27 mouse cellular contexts compared by ENCODE assay signal in the genomic region with DNA sequence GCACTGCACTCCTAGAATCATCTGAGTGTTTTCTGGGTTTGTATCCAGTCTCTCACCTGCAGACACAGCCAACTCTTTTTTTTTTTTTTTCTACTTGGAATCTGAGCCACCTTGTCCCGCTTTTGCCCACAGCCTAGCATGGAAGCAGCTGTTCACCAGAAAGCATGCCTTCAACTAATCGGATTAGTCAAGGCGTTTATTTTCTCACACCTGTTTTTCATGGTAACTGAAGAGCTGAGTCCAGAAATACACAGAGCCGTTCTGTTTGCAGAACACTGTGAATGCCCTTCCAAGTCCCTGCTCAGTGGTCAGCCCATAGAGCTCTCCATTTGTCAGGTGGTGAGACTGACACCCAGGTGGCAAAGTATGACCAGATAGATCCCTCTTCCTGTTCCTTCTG. TPM values are rescaled to one million over a fixed set of nuclear protein-coding genes. Genes with fewer than 3 reads are reported as not detected.
DNase-seq lines count a peak whose midpoint lies in the region; ATAC-seq lines count a peak whose summit lies in the region.
"Had no signal": no experiment of that assay in that cellular context is flagged by ENCODE, and none has a peak within 500 bp of the region (broad histone marks: within the 10 kb centered on the region; RNA-seq: fewer than 3 reads in every experiment).

No protein-coding gene starts in this region.

- no peak overlapping the region for H3K4me3 ChIP-seq in limb, embryonic 11.5 days (ENCODE audit: low read depth, low read length)
- no peak overlapping the region for H3K4me3 ChIP-seq in limb, embryonic 10.5 days
- no peak overlapping the region for H3K4me3 ChIP-seq in embryonic facial prominence, embryonic 14.5 days (ENCODE audit: low read depth, low read length)
- no peak overlapping the region for H3K4me3 ChIP-seq in limb, embryonic 13.5 days
- H3K4me3 ChIP-seq: liver, embryonic 15.5 days; lung, embryonic 15.5 days; megakaryocyte, embryonic 14.5 days; midbrain, embryonic 15.5 days had no signal

- no peaks in the 10 kb centered on the region for H3K27me3 ChIP-seq in limb, embryonic 11.5 days (ENCODE audit: control insufficient read depth, insufficient read depth, low read length)
- H3K27me3 ChIP-seq in limb, embryonic 10.5 days (ENCODE audit: low read depth, poor library complexity, severe bottlenecking) = no peaks in the 10 kb centered on the region
- H3K27me3 ChIP-seq in embryonic facial prominence, embryonic 14.5 days (replicated peaks; ENCODE audit: control insufficient read depth, insufficient read depth, low read length) = no peaks in the 10 kb centered on the region
- H3K27me3 ChIP-seq in limb, embryonic 13.5 days = no peaks in the 10 kb centered on the region
- H3K27me3 ChIP-seq: liver, embryonic 15.5 days; lung, embryonic 15.5 days; megakaryocyte, embryonic 14.5 days; midbrain, embryonic 15.5 days had no signal

- no peaks in the 10 kb centered on the region for H3K4me1 ChIP-seq in limb, embryonic 11.5 days (ENCODE audit: control insufficient read depth, insufficient read depth, low read length)
- peaks cover 16% of the 10 kb centered on the region for H3K4me1 ChIP-seq in limb, embryonic 10.5 days
- H3K4me1 ChIP-seq in embryonic facial prominence, embryonic 14.5 days (ENCODE audit: control insufficient read depth, insufficient read depth, low read length) = no peaks in the 10 kb centered on the region
- peaks cover 6% of the 10 kb centered on the region; the same call in 1 of the 2 replicates for H3K4me1 ChIP-seq in limb, embryonic 13.5 days
- H3K4me1 ChIP-seq: liver, embryonic 15.5 days; lung, embryonic 15.5 days; midbrain, embryonic 15.5 days had no signal

- H3K4me2 ChIP-seq in limb, embryonic 11.5 days (ENCODE audit: low read depth, severe bottlenecking) = no peak overlapping the region
- no peak overlapping the region for H3K4me2 ChIP-seq in embryonic facial prominence, embryonic 14.5 days (ENCODE audit: low read depth, low read length)
- H3K4me2 ChIP-seq in limb, embryonic 13.5 days (replicated peaks) = no peak overlapping the region
- H3K4me2 ChIP-seq: heart, embryonic 11.5 days; liver, embryonic 15.5 days; lung, embryonic 15.5 days; midbrain, embryonic 15.5 days had no signal

- no peaks in the 10 kb centered on the region for H3K9me3 ChIP-seq in limb, embryonic 11.5 days (ENCODE audit: control insufficient read depth, low read length)
- H3K9me3 ChIP-seq in limb, embryonic 10.5 days (replicated peaks) = no peaks in the 10 kb centered on the region
- no peaks in the 10 kb centered on the region for H3K9me3 ChIP-seq in embryonic facial prominence, embryonic 14.5 days (ENCODE audit: control insufficient read depth, low read length)
- H3K9me3 ChIP-seq in limb, embryonic 13.5 days = no peaks in the 10 kb centered on the region
- H3K9me3 ChIP-seq: liver, embryonic 15.5 days; lung, embryonic 15.5 days; megakaryocyte, embryonic 14.5 days; midbrain, embryonic 15.5 days had no signal

- no peak overlapping the region for H3K27ac ChIP-seq in limb, embryonic 11.5 days (replicated peaks; ENCODE audit: low read depth, low read length)
- no peak overlapping the region for H3K27ac ChIP-seq in limb, embryonic 10.5 days
- 0 out of 2 replicates have a peak overlapping the region, but pooled peaks have one; percentile 33 for H3K27ac ChIP-seq in embryonic facial prominence, embryonic 14.5 days (replicated peaks; ENCODE audit: low read depth, low read length)
- H3K27ac ChIP-seq in limb, embryonic 13.5 days = no peak overlapping the region
- H3K27ac ChIP-seq: hindbrain, postnatal 0 days; liver, embryonic 15.5 days; lung, embryonic 15.5 days; midbrain, embryonic 15.5 days had no signal

- peak; percentile 42; the same call in 1 of the 2 replicates for ATAC-seq in limb, embryonic 11.5 days (ENCODE audit: insufficient number of reproducible peaks, low FRiP score, low TSS enrichment, low read depth)
- peak; percentile 80 for ATAC-seq in embryonic facial prominence, embryonic 14.5 days (ENCODE audit: low read depth)
- peak; percentile 57; the same call in 1 of the 2 replicates for ATAC-seq in limb, embryonic 13.5 days (ENCODE audit: low FRiP score, low read depth)
- ATAC-seq in erythroid progenitor cell, adult 5-6 weeks (replicated peaks; ENCODE audit: low FRiP score, poor library complexity, severe bottlenecking) = no peak
- no peak for ATAC-seq in monocyte, adult 5-6 weeks (replicated peaks; ENCODE audit: insufficient number of reproducible peaks, low FRiP score, low TSS enrichment, poor library complexity, severe bottlenecking)
- ATAC-seq: hindbrain, postnatal 0 days; intestine, embryonic 16.5 days; midbrain, embryonic 15.5 days had no signal

- no peaks in the 10 kb centered on the region for H3K36me3 ChIP-seq in limb, embryonic 11.5 days (ENCODE audit: control insufficient read depth, insufficient read depth, low read length)
- H3K36me3 ChIP-seq in limb, embryonic 10.5 days = no peaks in the 10 kb centered on the region
- no peaks in the 10 kb centered on the region for H3K36me3 ChIP-seq in embryonic facial prominence, embryonic 14.5 days (ENCODE audit: control insufficient read depth, insufficient read depth, low read length)
- no peaks in the 10 kb centered on the region; the same call in 1 of the 2 replicates for H3K36me3 ChIP-seq in limb, embryonic 13.5 days
- H3K36me3 ChIP-seq: liver, embryonic 15.5 days; lung, embryonic 15.5 days had no signal

- no peak for DNase-seq in limb, embryonic 11.5 days (ENCODE audit: low spot score)
- DNase-seq in limb, embryonic 10.5 days (ENCODE audit: low spot score) = no peak
- DNase-seq in embryonic facial prominence, embryonic 14.5 days (ENCODE audit: low spot score) = peak; percentile 83
- DNase-seq in natural killer cell, adult 2 months (ENCODE audit: low spot score in 2 of 2) = no peak
- DNase-seq: adrenal gland, postnatal 10 days; cerebellum, adult 9-10 months; heart, adult 11 months; kidney, postnatal 25 days; layer of hippocampus, postnatal 36 days; liver; lung, postnatal 36 days; right cerebral cortex, postnatal 14 days had no signal

- 58% methylated on average over 4 of the region's 4 CpGs for WGBS in limb, embryonic 11.5 days
- WGBS in limb, embryonic 10.5 days = 70% methylated on average over 4 of the region's 4 CpGs
- 30% methylated on average over 4 of the region's 4 CpGs for WGBS in embryonic facial prominence, embryonic 14.5 days
- WGBS in limb, embryonic 13.5 days = 36% methylated on average over 4 of the region's 4 CpGs

- H3K9ac ChIP-seq in limb, embryonic 11.5 days (ENCODE audit: low read length) = no peak overlapping the region
- H3K9ac ChIP-seq in embryonic facial prominence, embryonic 14.5 days (ENCODE audit: low read depth, low read length) = no peak overlapping the region
- H3K9ac ChIP-seq in limb, embryonic 13.5 days = no peak overlapping the region
- H3K9ac ChIP-seq: liver, embryonic 15.5 days; lung, embryonic 15.5 days; midbrain, embryonic 15.5 days had no signal

RNA-seq across cellular contexts. Expression of gene Slc12a3, which starts 6.9 kb away (rescaled TPM):
- 0.16 TPM in 1 of 2 replicates, not detected in the other for polyA plus RNA-seq in limb, embryonic 11.5 days (2014; fragmentation: Nextera tagmentation; extraction: Ambion mirVana)
- not detected in 2 replicates for polyA plus RNA-seq in limb, embryonic 10.5 days (2016; fragmentation: Nextera tagmentation; extraction: Ambion mirVana)
- 0.29 TPM in 1 of 2 replicates, not detected in the other for polyA plus RNA-seq in embryonic facial prominence, embryonic 14.5 days (2014; fragmentation: Nextera tagmentation; extraction: Ambion mirVana)
- not detected in 2 replicates for polyA plus RNA-seq in limb, embryonic 13.5 days (2015; fragmentation: Nextera tagmentation; extraction: Ambion mirVana)
- total RNA-seq in erythroid progenitor cell, adult 5-6 weeks (2015; ENCODE audit: low replicate concordance) = 0.84 and 4.0 TPM in 2 replicates
- total RNA-seq in erythroid progenitor cell, adult 5-6 weeks (2017; ENCODE audit: low replicate concordance) = 0.90 TPM in 1 of 2 replicates, not detected in the other
- 0.49 to 1.2 TPM in 2 of 3 replicates, not detected in the other for total RNA-seq in monocyte, adult 5-6 weeks (2017)
- total RNA-seq: gastrocnemius, adult 8-10 months; hematopoietic stem cell, adult 5-6 weeks; MEL had no signal
- polyA plus RNA-seq: C2C12; forebrain, embryonic 11.5 days had no signal

Comparison
In these comparisons a context has a peak if more than half of its experiments do, and no peak if none do; other contexts are left out.
1. ATAC-seq: peak in limb, embryonic 11.5 days (single experiment), embryonic facial prominence, embryonic 14.5 days (single experiment) and limb, embryonic 13.5 days (single experiment); none in erythroid progenitor cell, adult 5-6 weeks (single experiment) and monocyte, adult 5-6 weeks (single experiment).